Comparison of ENCODE assay signal across 9 mouse cellular contexts in the genomic region with DNA sequence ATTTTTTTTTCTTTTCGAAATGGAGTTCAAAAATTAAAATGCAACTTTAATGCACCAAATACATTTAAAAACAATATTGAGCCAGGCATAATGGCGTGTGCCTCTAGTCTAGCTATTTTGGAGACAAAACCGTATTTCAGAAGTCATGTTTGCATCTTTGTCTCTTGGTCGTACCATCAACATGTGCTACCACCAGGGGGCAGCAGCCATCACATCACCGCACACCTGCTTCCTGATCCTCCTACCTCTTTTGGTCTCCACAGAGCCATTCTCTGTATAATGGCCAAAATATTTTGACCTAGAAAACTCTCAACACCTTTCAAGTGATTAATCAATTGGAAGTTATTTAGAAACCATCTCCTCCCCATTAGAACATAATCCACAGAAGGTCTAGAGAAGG.
DNase-seq lines count a peak whose midpoint lies in the region; ATAC-seq and TF ChIP-seq lines count a peak whose summit lies in the region.
"Had no signal": no experiment of that assay in that cellular context is flagged by ENCODE, and none has a peak within 500 bp of the region (broad histone marks: within the 10 kb centered on the region; RNA-seq: fewer than 3 reads in every experiment).

No protein-coding gene starts in this region.

- no peak overlapping the region for H3K4me2 ChIP-seq in hindbrain, embryonic 11.5 days (replicated peaks; ENCODE audit: low read depth, low read length)
- H3K4me2 ChIP-seq in hindbrain, embryonic 13.5 days = no peak overlapping the region
- H3K4me2 ChIP-seq: embryonic facial prominence, embryonic 15.5 days had no signal

- peak; percentile 82 for TF ChIP-seq CTCF in Patski (IDR thresholded peaks at IDR 0.05)

- ATAC-seq in hindbrain, embryonic 11.5 days (ENCODE audit: low FRiP score) = no peak
- ATAC-seq in hindbrain, embryonic 13.5 days (ENCODE audit: low FRiP score) = no peak
- ATAC-seq in Patski = no peak

- POLR2A ChIA-PET in Patski (lab: Charles Lee) = no interaction called here

- no peaks in the 10 kb centered on the region for H3K4me1 ChIP-seq in hindbrain, embryonic 11.5 days (replicated peaks; ENCODE audit: control insufficient read depth, insufficient read depth, low read length)
- H3K4me1 ChIP-seq in hindbrain, embryonic 13.5 days (replicated peaks) = peaks cover 4% of the 10 kb centered on the region
- H3K4me1 ChIP-seq: embryonic facial prominence, embryonic 15.5 days had no signal

- H3K9me3 ChIP-seq in hindbrain, embryonic 11.5 days (ENCODE audit: control insufficient read depth, low read length) = no peaks in the 10 kb centered on the region
- H3K9me3 ChIP-seq in hindbrain, embryonic 13.5 days = no peaks in the 10 kb centered on the region
- H3K9me3 ChIP-seq: embryonic facial prominence, embryonic 15.5 days had no signal

- in situ Hi-C loops in Patski (cut with MboI; ENCODE audit: low pct_unique_long_range_greater_than_20kb) = no loop called here

- no peak overlapping the region for H3K4me3 ChIP-seq in hindbrain, embryonic 11.5 days (ENCODE audit: low read depth, low read length)
- H3K4me3 ChIP-seq in hindbrain, embryonic 13.5 days = no peak overlapping the region
- H3K4me3 ChIP-seq: embryonic facial prominence, embryonic 15.5 days had no signal

- CTCF ChIA-PET in Patski (lab: Charles Lee) = interaction anchor here (0.8 to 1.0 kb wide), 2 partner anchors 29 to 850 kb away, joined by 3 read pairs; no protein-coding TSS in a partner anchor

- H3K36me3 ChIP-seq in hindbrain, embryonic 11.5 days (ENCODE audit: control insufficient read depth, insufficient read depth, low read length) = no peaks in the 10 kb centered on the region
- no peaks in the 10 kb centered on the region for H3K36me3 ChIP-seq in hindbrain, embryonic 13.5 days
- H3K36me3 ChIP-seq: embryonic facial prominence, embryonic 15.5 days had no signal

- DNase-seq in hindbrain, embryonic 11.5 days (ENCODE audit: low spot score) = peak; percentile 74
- DNase-seq in Patski (ENCODE audit: low read depth, low spot score) = peak; percentile 9
- DNase-seq in cerebellum, postnatal 14 days = peak; percentile 85 to 88
- peak; percentile 21 to 48 for DNase-seq in gastrocnemius, postnatal 4 days (ENCODE audit: low spot score in 2 of 2)
- DNase-seq in left cerebral cortex, adult 11 months (ENCODE audit: low spot score) = peak; percentile 46
- peak; percentile 15 for DNase-seq in naive thymus-derived CD4-positive, alpha-beta T cell, adult 2 months (ENCODE audit: low read depth)
- peak; percentile 48 for DNase-seq in thymus, postnatal 14 days

- no peak overlapping the region for H3K27ac ChIP-seq in hindbrain, embryonic 11.5 days (ENCODE audit: low read depth, low read length)
- H3K27ac ChIP-seq in hindbrain, embryonic 13.5 days = no peak overlapping the region
- H3K27ac ChIP-seq: embryonic facial prominence, embryonic 15.5 days had no signal

- H3K27me3 ChIP-seq in hindbrain, embryonic 11.5 days (ENCODE audit: control insufficient read depth, insufficient read depth, low read length) = no peaks in the 10 kb centered on the region
- H3K27me3 ChIP-seq in hindbrain, embryonic 13.5 days = peaks cover 1% of the 10 kb centered on the region; the same call in 1 of the 2 replicates
- peaks cover 3% of the 10 kb centered on the region for H3K27me3 ChIP-seq in Patski
- H3K27me3 ChIP-seq: embryonic facial prominence, embryonic 15.5 days had no signal

- WGBS in hindbrain, embryonic 11.5 days = 17% methylated on average over 5 of the region's 5 CpGs
- WGBS in hindbrain, embryonic 13.5 days = 28% methylated on average over 5 of the region's 5 CpGs

- H3K9ac ChIP-seq in hindbrain, embryonic 11.5 days (ENCODE audit: low read depth, low read length) = no peak overlapping the region
- no peak overlapping the region for H3K9ac ChIP-seq in hindbrain, embryonic 13.5 days
- H3K9ac ChIP-seq: embryonic facial prominence, embryonic 15.5 days had no signal

Comparison
In these comparisons a context has a peak if more than half of its experiments do, and no peak if none do; other contexts are left out.
1. DNase-seq: peak in every context shown above with its lines; median percentile 86 in cerebellum, postnatal 14 days; 74 in hindbrain, embryonic 11.5 days; 48 in thymus, postnatal 14 days; 46 in left cerebral cortex, adult 11 months; 34 in gastrocnemius, postnatal 4 days; 15 in naive thymus-derived CD4-positive, alpha-beta T cell, adult 2 months; 9 in Patski.